Mouse (Mus musculus) heart, postnatal 10 days (tissue): ENCODE measurements around the gene Gm10985. TPM values are rescaled to one million over a fixed set of nuclear protein-coding genes. Genes with fewer than 3 reads are reported as not detected.

Experiments
- total RNA-seq, 2 experiments: library from RNA; stranded (reverse); gene quantifications; 2 replicates each; pipeline ENCODE4 v1.2.3; 2021

The Gm10985 gene
- total RNA-seq, 2 experiments from 2014 or later, result not detected

Other genes starting within 250 kb of the Gm10985 start
- gene Frem2, start 187.7 kb upstream of the Gm10985 start, total RNA-seq, result 10 to 100 TPM; 16.8 to 22.9 TPM
- 10 to 100 TPM; 59.3 to 61.8 TPM for gene Ufm1, start 18.7 kb downstream of the Gm10985 start, total RNA-seq